Mouse (Mus musculus) Muller cell, postnatal 12 days (primary cell): ENCODE data around the gene Ramp1.

Experiments used
- DNase-seq: peaks from one replicate; pipeline ENCODE4 v3.0.0-alpha.2; 2015; ENCODE audit errors: inconsistent ontology term

Ramp1 gene

GRCm38 (mm10) chr1:91199793-91200192 is 20.2 kb downstream of the Ramp1 start:
- no peak for DNase-seq

DNA sequence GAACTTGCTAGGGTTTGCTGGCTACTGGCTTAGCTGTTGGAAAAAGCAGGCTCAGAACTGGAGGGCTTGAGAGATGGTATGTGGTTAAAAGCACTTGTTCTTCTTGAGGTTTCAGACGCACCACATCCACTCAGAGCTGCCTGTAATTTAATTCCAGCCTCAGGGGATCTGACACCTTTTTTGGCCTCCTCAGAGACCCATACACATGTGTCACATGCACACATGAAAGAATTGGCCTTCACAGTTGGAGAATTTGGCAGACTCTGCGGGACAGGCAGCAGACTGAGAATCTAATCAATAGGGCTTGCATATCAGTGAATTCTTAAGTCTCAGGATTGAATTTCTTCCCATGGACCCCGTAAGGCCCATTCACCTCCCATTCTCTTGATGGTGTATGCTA is 21.5 kb downstream of the Ramp1 start:
- no peak for DNase-seq

- no peak for DNase-seq
Observed at GRCm38 (mm10) chr1:91204221-91204765, 24.7 kb downstream of the Ramp1 start.

DNA sequence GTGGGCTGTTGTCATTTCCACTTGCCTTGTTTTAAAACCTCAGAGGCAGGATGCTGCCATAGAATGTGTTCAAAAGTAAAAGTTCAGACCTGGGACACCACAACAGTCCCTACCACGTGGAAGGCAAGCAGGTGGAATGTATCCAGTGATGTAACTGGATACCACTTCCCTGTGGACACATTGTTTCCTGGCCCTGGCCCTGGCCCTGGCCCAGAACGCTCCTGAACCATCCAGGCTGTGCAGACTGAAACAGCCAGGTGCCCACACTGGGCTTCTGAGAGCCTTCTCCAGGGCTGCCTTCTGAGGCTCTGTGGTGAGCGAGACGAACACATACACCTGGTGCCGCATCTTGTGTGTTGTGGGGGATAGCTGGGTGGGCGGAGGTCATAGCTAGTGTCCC is 26.0 kb downstream of the Ramp1 start:
- DNase-seq, result no peak

GRCm38 (mm10) chr1:91206336-91206735 is 26.7 kb downstream of the Ramp1 start:
- DNase-seq, result no peak

DNA sequence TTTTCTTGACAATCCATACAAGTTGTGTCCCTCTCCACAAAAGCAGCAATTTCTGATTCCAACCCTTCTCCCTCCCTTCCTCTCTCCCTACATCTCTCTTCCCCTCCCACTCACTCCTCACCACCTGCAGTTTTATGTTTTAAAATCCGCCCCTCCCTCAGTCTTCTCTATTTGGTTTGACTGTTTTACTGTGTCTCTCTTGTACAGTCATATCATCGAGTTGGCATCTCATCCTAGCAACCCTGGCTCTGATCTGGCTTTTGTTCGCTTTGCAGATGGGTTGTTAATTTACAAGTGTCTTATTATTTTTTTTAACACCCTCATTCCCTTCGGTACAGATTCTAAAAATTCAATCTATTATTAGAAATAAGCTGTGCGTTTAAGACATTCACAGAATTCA is 27.3 kb downstream of the Ramp1 start:
- DNase-seq, result no peak

DNA sequence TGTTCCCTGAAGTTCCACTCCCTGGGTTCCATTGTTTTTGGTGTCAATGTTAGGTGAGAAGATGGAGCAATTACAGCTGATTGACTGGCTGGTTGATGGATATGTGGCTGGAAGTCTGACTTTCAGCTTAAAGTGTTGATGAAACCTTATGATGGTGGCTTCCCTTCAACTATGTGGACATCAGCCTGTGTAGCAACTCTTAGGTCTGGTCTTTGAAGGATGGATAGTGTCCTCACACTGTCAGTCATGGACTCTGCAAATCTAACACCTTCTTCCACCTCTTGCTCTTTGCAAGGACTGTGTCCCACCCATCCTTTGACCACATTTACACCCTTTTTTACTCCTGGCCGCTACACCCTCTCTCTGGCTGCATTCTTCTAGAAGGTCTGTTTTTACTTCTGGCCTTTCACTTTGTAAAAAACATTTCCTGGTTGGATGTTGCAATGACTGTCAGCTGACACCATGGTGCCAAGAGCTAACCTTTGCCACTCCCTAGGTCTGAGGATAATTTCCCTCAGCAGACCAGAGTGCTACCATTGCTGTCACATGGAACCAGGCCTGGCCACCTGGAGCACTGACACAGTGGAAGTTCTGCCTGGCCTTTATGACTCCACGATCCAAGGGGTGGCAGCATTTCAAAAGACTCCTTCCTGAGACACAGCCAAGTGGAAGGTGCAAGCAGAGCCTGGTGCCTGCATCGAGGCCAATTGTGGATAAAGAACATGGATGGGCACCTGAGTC is 27.9 kb downstream of the Ramp1 start:
- no peak for DNase-seq

DNA sequence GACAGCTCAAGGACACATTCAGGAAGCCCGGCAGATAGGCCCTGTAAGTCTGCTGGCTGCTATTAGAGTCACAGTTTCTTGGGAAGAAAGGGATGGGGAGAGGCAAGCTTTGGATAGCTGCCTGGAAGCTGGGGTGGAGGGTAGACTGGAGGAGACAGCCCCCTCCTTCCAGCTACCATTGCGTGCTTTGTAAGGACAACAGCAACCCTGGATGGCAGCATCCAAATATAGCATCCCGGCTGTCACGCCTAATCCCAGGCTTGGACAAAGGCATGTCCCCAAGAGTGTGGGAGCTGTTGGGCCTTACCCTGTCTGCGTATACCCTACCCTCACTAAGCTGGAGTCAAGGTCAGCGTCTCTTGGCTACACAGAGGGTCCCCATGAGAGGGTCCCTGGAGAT is 29.7 kb downstream of the Ramp1 start:
- DNase-seq, result no peak

GRCm38 (mm10) chr1:91209785-91210184 is 30.2 kb downstream of the Ramp1 start:
- peak; percentile 74 for DNase-seq

GRCm38 (mm10) chr1:91211099-91211498 is 31.5 kb downstream of the Ramp1 start:
- no peak for DNase-seq

DNA sequence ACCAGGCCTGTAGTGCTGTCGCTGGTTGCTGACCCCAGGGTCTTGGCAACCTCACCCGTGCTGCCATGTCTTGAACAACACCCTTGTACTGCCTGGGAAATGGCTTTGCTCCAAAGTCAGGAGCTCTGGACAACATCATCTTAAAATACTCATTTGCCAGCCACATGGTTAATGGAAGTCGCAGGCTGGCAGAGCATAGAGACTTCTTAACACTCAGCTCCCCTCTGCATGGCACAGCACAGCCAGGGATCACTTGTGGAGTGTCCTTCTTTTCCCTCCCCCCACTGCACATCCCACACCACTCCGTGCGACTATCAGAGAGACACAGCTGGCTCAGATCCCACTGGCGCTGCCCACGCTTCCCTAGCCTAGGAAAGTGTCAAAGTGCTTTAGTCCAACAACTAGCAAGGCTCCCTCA is 32.0 kb downstream of the Ramp1 start:
- DNase-seq, result peak; percentile 45

DNA sequence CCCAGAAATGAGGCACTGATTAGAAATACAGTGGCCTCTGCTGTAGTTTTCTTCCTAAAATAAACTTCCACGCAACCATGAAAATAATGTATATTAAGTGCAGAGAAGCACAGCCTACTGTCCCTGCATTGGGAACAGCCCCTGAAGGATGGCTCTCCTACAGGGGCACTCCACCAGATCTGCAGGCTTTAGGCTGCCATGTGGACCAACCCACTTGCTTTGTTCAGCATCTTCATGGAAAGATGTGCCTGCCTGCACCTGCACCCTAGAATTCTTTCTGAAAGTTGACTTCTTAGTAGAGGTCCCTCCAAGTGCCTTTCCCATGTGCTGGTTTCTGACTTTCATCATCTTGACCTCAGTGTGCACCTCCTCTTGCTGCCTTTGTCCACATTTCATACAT is 35.6 kb downstream of the Ramp1 start:
- no peak for DNase-seq

DNA sequence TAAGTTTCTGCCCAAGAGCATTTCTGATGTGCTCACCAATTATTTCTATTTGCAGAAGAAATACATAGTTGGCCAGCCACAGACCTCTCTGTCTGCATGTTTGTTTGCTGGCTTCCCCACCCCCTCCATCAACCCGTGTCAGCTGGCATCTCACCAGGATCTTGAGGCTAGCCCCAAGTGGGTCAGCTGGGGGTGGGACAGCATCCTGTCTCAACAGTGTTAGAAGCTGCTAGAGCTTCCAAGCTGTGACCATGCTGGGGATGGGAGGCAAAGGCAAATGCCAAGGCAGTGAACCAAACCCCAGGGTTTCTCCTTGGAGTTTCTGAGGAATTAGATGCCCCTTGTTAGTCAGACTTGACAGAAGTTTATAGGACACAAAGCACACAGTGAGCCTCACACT is 36.4 kb downstream of the Ramp1 start:
- peak; percentile 90 for DNase-seq

- peak; percentile 89 for DNase-seq
Observed at GRCm38 (mm10) chr1:91216504-91217267, 37.1 kb downstream of the Ramp1 start.

- no peak for DNase-seq
Observed at GRCm38 (mm10) chr1:91219641-91220321, 40.2 kb downstream of the Ramp1 start.

- DNase-seq, result no peak
Observed at GRCm38 (mm10) chr1:91220322-91220672, 40.7 kb downstream of the Ramp1 start.

DNA sequence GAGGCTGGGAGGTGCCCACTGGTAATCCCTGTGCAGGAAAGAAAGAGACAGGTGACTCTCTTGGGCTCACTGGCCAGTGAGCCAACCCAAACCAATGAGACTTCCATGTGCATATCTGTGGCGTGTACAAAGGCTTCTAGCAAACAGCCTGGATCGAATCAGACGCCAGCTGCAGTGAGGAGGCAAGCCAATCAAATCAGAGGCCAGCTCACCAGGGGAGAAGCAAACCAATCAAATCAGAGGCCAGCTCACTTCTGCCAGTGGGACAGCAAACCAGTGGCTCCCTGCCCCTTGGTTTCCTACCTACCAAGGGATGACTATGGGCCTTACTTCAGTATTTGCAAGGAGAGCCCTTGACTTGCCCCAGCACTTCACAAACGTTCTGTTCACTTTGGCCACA is 46.9 kb downstream of the Ramp1 start:
- no peak for DNase-seq

- no peak for DNase-seq
Observed at GRCm38 (mm10) chr1:91227381-91228054, 47.9 kb downstream of the Ramp1 start.

DNA sequence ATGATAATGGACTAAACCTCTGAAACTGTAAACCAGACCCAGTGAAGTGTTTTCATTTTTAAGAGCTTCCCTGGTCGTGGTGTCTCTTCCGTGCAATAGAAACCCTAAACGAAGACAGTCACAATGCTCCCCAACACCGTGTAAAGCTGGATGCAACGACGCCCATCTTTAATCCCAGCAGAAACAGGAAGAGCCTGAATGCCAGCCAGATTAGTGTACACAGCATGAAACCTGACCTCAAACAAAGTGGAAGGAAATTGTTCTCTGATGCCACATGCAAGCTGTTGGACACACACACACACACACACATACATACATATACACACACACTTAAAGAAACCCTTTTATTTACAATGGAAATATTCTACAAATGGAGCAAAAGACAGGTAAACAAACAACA is 51.5 kb downstream of the Ramp1 start:
- DNase-seq, result no peak

DNA sequence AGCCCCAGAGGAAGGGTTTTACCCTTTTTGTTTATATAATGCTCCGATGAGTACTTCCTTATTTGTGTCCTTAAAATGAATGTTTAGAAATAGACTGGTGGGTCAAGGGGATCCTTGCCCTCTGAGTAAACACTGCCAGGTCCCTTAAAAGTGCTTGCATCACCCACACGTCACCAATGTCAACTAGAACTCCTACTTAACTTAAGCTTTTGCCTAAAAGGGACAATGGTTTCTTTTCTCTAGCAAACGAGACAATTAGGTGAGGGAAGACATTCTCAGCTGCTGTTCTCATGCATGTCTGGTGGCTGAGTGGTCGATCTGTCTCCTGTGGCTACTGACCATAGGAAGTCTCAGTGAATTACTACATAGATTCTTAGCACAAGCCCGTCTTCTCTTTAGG is 52.3 kb downstream of the Ramp1 start:
- no peak for DNase-seq

DNA sequence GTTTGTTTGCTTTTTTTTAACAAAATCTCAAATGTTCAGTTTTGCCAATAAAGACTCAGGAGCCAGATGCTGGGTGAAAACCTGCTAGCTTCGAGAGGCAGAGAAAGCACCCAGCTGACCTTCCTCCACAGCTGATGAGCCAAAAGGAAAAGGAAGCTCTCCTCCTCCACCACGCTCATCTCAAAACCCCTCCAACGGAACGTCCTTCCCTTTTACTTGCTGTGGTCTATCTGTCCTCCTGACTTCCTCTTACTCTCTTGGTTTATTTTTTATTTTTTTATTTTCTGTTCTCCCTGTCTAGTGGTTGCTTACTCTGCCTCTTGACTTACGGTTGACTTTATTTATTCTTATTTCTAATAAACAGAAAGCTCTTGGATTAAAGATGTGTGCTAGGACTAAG is 55.8 kb downstream of the Ramp1 start:
- DNase-seq, result no peak

DNA sequence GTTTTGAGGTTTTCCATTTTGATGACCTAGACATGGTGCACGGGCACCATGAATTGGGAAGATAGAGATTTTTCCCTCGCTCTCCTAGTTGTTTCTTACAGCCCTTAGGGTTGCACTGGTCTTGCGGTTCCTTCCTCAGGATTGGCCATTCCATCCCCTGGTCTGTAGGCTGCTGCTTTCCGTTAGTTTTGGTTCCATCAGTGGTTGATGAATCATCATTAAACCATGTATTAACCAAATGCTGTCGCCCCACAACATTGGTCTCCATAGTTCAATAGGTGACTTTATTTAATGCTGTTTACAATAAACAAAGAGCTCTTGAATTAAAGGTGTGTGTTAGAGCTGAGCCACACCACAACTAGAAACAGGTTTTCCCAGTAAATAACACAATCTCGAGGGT is 58.1 kb downstream of the Ramp1 start:
- DNase-seq, result no peak
